Mouse (Mus musculus) olfactory bulb, adult 2 months (tissue): ENCODE data around the gene Prune1.

Experiments used
- CTCF ChIP-seq: fragments of 200-500 bp; IDR thresholded peaks from 2 replicates; pipeline ENCODE4 v1.5.1; 2012; ENCODE audit warnings: low read depth, mild to moderate bottlenecking, low read length, moderate library complexity; ENCODE audit not compliant: insufficient read depth
- POLR2A ChIP-seq: fragments of 200-500 bp; IDR thresholded peaks from 2 replicates; pipeline ENCODE4 v1.6.1; 2012; ENCODE audit warnings: mild to moderate bottlenecking, low read depth, low read length, moderate library complexity; ENCODE audit not compliant: insufficient read depth

- TF ChIP-seq CTCF (no peak), POLR2A (no peak)
These were observed 63.3 kb downstream of the Prune1 start for GRCm38 (mm10) chr3:95218466-95219137.
